Mouse (Mus musculus): Measurements from ENCODE around the gene Gm572. TPM values are rescaled to one million over a fixed set of nuclear protein-coding genes. Genes with fewer than 3 reads are reported as not detected.

Gene Gm572
- total and polyA plus RNA-seq, 2 experiments from 2014 or later: not detected

DNA sequence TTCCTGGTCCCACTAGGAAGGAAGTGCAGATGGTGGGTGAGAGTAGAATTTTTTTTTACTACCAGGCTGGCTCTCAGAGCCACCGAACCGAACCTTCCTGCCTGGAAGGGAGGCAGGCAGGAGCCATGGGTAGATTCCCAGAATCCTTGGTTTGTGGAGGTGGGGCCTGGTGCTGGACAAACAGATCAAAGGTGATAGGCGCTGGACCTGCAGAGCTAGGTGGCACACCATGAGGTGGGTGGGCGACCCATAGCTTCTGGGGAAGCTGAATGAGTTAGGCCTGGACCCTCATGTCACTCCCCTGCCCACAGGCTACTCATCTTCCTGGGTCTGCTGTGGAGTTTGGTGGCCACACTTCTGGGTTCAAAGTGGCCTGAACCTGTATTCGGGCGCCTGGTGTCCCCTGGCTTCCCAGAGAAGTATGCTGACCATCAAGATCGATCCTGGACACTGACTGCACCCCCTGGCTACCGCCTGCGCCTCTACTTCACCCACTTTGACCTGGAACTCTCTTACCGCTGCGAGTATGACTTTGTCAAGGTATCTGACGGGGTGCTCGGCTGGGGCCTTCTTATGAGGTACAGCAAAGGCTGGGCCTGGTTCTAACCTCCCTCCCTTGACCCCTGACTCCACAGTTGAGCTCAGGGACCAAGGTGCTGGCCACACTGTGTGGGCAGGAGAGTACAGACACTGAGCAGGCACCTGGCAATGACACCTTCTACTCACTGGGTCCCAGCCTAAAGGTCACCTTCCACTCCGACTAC, 40.6 kb upstream of the Gm572 start, which contains the start of gene Masp2:
Gene Masp2 (plus strand): TSS at position 198 of the 764 bp plus-strand sequence.
- no peak within 1 kb of the TSS for H3K27ac ChIP-seq (ENCODE audit: low read depth, low read length)
- no peaks in the 10 kb centered on the region for H3K9me3 ChIP-seq (ENCODE audit: low read length)
- H3K4me1 ChIP-seq (ENCODE audit: insufficient read depth): no peaks in the 10 kb centered on the region
- ATAC-seq (no peak), DNase-seq (no peak)
- no peak within 1 kb of the TSS for H3K9ac ChIP-seq
- H3K4me2 ChIP-seq (ENCODE audit: low read depth): no peak within 1 kb of the TSS
- 92% methylated on average over 14 of the region's 14 CpGs for WGBS
- no peaks in the 10 kb centered on the region for H3K27me3 ChIP-seq (ENCODE audit: insufficient read depth, low read length)
- no peak within 1 kb of the TSS for H3K4me3 ChIP-seq (ENCODE audit: low read depth, low read length)
- no peak for TF ChIP-seq CTCF (IDR thresholded peaks at IDR 0.05; ENCODE audit: low read depth)
- H3K36me3 ChIP-seq (ENCODE audit: insufficient read depth): peaks cover 16% of the 10 kb centered on the region; the same call in 1 of the 2 replicates

DNA sequence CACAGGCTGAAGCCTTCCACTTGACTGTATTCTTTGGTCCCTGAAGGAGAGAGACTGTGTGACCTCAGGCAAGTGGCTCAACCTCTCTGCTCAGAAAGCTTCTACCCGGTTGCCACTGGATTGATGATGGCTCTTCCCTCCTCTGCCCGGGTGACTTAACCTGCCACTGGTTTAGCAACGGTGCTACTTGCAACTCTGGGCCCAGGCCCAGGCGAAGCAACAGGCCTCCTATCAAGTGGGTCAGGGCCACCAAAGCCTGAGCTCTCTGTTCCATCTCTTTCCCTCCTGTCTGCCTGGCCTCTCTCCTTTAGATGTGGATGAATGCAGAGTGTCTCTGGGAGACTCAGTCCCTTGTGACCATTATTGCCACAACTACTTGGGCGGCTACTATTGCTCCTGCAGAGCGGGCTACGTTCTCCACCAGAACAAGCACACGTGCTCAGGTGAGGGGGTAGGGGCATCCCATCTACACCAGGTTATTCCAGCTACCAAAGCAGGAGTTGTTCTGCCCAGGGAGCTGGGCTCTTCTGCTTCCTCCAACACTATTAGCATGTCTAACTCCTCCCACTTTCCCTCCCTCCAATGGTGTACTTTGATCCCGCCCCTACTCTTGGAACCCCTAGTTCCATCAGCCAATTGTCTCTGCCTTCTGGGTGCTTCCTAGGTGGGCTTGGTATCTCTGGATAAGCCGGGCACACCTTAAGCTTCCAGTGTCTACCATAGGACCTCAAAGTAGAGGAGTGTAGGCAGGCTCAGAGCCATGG, 39.6 kb upstream of the Gm572 start:
- no peaks in the 10 kb centered on the region for H3K27me3 ChIP-seq (ENCODE audit: insufficient read depth, low read length)
- H3K27ac ChIP-seq (ENCODE audit: low read depth, low read length): no peak overlapping the region
- TF ChIP-seq CTCF (IDR thresholded peaks at IDR 0.05; ENCODE audit: low read depth): no peak
- ATAC-seq: peak; percentile 29; the same call in 1 of the 2 replicates
- H3K4me1 ChIP-seq (ENCODE audit: insufficient read depth): no peaks in the 10 kb centered on the region
- peaks cover 12% of the 10 kb centered on the region for H3K36me3 ChIP-seq (ENCODE audit: insufficient read depth)
- 73% methylated on average over 10 of the region's 10 CpGs for WGBS
- H3K4me3 ChIP-seq (ENCODE audit: low read depth, low read length): no peak overlapping the region
- no peak overlapping the region for H3K9ac ChIP-seq
- H3K9me3 ChIP-seq (ENCODE audit: low read length): no peaks in the 10 kb centered on the region
- DNase-seq: no peak
- no peak overlapping the region for H3K4me2 ChIP-seq (ENCODE audit: low read depth)

- Histone ChIP-seq H3K27ac (ENCODE audit: low read depth, low read length) (no peak overlapping the region), H3K27me3 (ENCODE audit: insufficient read depth, low read length) (no peaks in the 10 kb centered on the region), H3K4me2 (ENCODE audit: low read depth) (no peak overlapping the region), H3K9ac (no peak overlapping the region), H3K36me3 (ENCODE audit: insufficient read depth) (peaks cover 12% of the 10 kb centered on the region), H3K4me3 (ENCODE audit: low read depth, low read length) (no peak overlapping the region), H3K9me3 (ENCODE audit: low read length) (no peaks in the 10 kb centered on the region), H3K4me1 (ENCODE audit: insufficient read depth) (no peaks in the 10 kb centered on the region)
- 79% methylated on average over 7 of the region's 7 CpGs for WGBS
- TF ChIP-seq CTCF (IDR thresholded peaks at IDR 0.05; ENCODE audit: low read depth): no peak
- DNase-seq (no peak), ATAC-seq (no peak)
Observed at GRCm38 (mm10) chr4:148604141-148604540, 39.0 kb upstream of the Gm572 start.

- Histone ChIP-seq H3K4me3 (ENCODE audit: low read depth, low read length) (no peak overlapping the region), H3K9ac (no peak overlapping the region), H3K9me3 (ENCODE audit: low read length) (no peaks in the 10 kb centered on the region), H3K27me3 (ENCODE audit: insufficient read depth, low read length) (no peaks in the 10 kb centered on the region), H3K4me2 (ENCODE audit: low read depth) (no peak overlapping the region), H3K36me3 (ENCODE audit: insufficient read depth) (peaks cover 10% of the 10 kb centered on the region; the same call in 1 of the 2 replicates), H3K27ac (ENCODE audit: low read depth, low read length) (no peak overlapping the region), H3K4me1 (ENCODE audit: insufficient read depth) (no peaks in the 10 kb centered on the region)
- WGBS: 92% methylated on average over 3 of the region's 3 CpGs
- TF ChIP-seq CTCF (IDR thresholded peaks at IDR 0.05; ENCODE audit: low read depth): peak; percentile 72
- ATAC-seq (peak; percentile 49), DNase-seq (peak; percentile 56)
Observed at GRCm38 (mm10) chr4:148604541-148605165, 38.5 kb upstream of the Gm572 start.

- no peak overlapping the region for H3K9ac ChIP-seq
- no peak overlapping the region for H3K4me3 ChIP-seq (ENCODE audit: low read depth, low read length)
- H3K27ac ChIP-seq (ENCODE audit: low read depth, low read length): no peak overlapping the region
- WGBS: 18% methylated on average over 5 of the region's 5 CpGs
- no peaks in the 10 kb centered on the region for H3K4me1 ChIP-seq (ENCODE audit: insufficient read depth)
- ATAC-seq (peak; percentile 71; the same call in 1 of the 2 replicates), DNase-seq (peak; percentile 73)
- no peaks in the 10 kb centered on the region for H3K9me3 ChIP-seq (ENCODE audit: low read length)
- peak; percentile 85 for TF ChIP-seq CTCF (IDR thresholded peaks at IDR 0.05; ENCODE audit: low read depth)
- H3K4me2 ChIP-seq (ENCODE audit: low read depth): no peak overlapping the region
- H3K36me3 ChIP-seq (ENCODE audit: insufficient read depth): peaks cover 7% of the 10 kb centered on the region; the same call in 1 of the 2 replicates
- no peaks in the 10 kb centered on the region for H3K27me3 ChIP-seq (ENCODE audit: insufficient read depth, low read length)
Observed at GRCm38 (mm10) chr4:148607758-148608157, 35.4 kb upstream of the Gm572 start.

- TF ChIP-seq CTCF (IDR thresholded peaks at IDR 0.05; ENCODE audit: low read depth): no peak
- no peak overlapping the region for H3K27ac ChIP-seq (ENCODE audit: low read depth, low read length)
- H3K36me3 ChIP-seq (ENCODE audit: insufficient read depth): peaks cover 8% of the 10 kb centered on the region; the same call in 1 of the 2 replicates
- no peak overlapping the region for H3K4me3 ChIP-seq (ENCODE audit: low read depth, low read length)
- DNase-seq (no peak), ATAC-seq (no peak)
- no peak overlapping the region for H3K4me2 ChIP-seq (ENCODE audit: low read depth)
- H3K9me3 ChIP-seq (ENCODE audit: low read length): no peaks in the 10 kb centered on the region
- WGBS: 81% methylated on average over 5 of the region's 5 CpGs
- H3K27me3 ChIP-seq (ENCODE audit: insufficient read depth, low read length): no peaks in the 10 kb centered on the region
- no peak overlapping the region for H3K9ac ChIP-seq
- H3K4me1 ChIP-seq (ENCODE audit: insufficient read depth): no peaks in the 10 kb centered on the region
Observed at GRCm38 (mm10) chr4:148609805-148610204, 33.3 kb upstream of the Gm572 start.
